Mouse (Mus musculus) ovary, postnatal 36 days (tissue): ENCODE results near the gene Yme1l1.

Source experiments
- DNase-seq: peaks from one replicate; pipeline ENCODE4 v3.0.0; 2022; ENCODE audit warnings: low spot score, mixed read lengths

The Yme1l1 gene

GRCm38 (mm10) chr2:23155777-23156607, at the start of gene Yme1l1, which contains the start of gene Mastl:
TSS of gene Yme1l1 (plus strand) at chr2:23156369.
TSS of gene Mastl (minus strand) at chr2:23156024.
- peak; percentile 97 for DNase-seq

- no peak for DNase-seq
Measured at GRCm38 (mm10) chr2:23119573-23119972, 36.6 kb upstream of the Yme1l1 start.

- DNase-seq = no peak
Measured at GRCm38 (mm10) chr2:23155199-23155621, 959 bp upstream of the Yme1l1 start.

- no peak for DNase-seq
Measured at GRCm38 (mm10) chr2:23156608-23157081, 476 bp downstream of the Yme1l1 start.

- no peak for DNase-seq
Measured at GRCm38 (mm10) chr2:23172305-23172704, 16.1 kb downstream of the Yme1l1 start.

GRCm38 (mm10) chr2:23194366-23194765, 38.2 kb downstream of the Yme1l1 start:
- no peak for DNase-seq

- no peak for DNase-seq
Measured at GRCm38 (mm10) chr2:23201034-23201433, 44.9 kb downstream of the Yme1l1 start.

GRCm38 (mm10) chr2:23202900-23203670, 46.9 kb downstream of the Yme1l1 start:
- DNase-seq = no peak

- DNase-seq = no peak
Measured at GRCm38 (mm10) chr2:23207070-23207526, 50.9 kb downstream of the Yme1l1 start, which contains the start of gene 4931423N10Rik. TSS of gene 4931423N10Rik (plus strand) at chr2:23207476.

- no peak for DNase-seq
Measured at GRCm38 (mm10) chr2:23213661-23214060, 57.5 kb downstream of the Yme1l1 start.

GRCm38 (mm10) chr2:23225199-23225598, 69.0 kb downstream of the Yme1l1 start:
- no peak for DNase-seq

GRCm38 (mm10) chr2:23228463-23228862, 72.3 kb downstream of the Yme1l1 start:
- no peak for DNase-seq

- peak; percentile 18 for DNase-seq
Measured at GRCm38 (mm10) chr2:23234065-23234773, 78.0 kb downstream of the Yme1l1 start.
